Mouse (Mus musculus) skeletal muscle tissue, postnatal 0 days (tissue): Measurements from ENCODE around the gene Pnpla7. TPM values are rescaled to one million over a fixed set of nuclear protein-coding genes. Genes with fewer than 3 reads are reported as not detected.

ENCODE experiments used
- microRNA-seq, 2 experiments: library from miRNA; unstranded; fragments of <30 nt; microRNA quantifications; one replicate each; pipeline ENCODE4; 2016
- polyA plus RNA-seq: library from polyadenylated mRNA; unstranded; fragments of >200 nt; fragmentation: Nextera tagmentation; extraction: Ambion mirVana; gene quantifications from 2 replicates; pipeline ENCODE4 v1.2.1, GENCODE M21; 2015

Gene Pnpla7
- polyA plus RNA-seq: 8.0 and 9.6 TPM in 2 replicates

DNA sequence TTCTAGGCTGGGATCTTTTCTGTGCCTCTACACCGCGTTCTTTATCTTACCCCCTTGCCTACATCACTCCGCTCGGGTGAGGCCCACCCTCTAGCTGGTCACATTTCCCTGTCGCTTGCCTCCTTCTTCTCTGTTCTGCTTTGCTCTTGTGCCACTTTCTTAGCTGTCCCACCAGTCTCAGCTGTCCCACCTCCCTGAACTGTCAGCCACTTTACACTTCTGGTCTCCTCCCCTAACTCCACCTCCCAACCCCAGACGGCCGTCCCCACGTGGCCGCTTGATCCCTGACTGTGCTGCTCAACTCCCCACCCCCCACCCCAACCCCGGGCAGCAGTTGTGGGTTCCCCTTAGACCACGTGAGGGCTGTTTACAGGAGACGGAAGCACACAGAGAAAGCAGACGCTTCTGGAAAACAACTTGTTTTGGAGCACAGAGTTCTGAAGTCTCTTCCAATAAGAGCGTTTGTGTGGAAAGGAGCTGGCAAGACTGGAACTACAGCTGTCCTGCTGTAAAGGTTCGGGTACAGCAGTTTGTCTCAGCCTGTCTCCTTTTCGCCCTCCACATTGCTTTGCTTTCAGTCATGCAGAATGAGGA lies at the start of gene Pnpla7:
Gene Pnpla7 (plus strand): TSS at position 330 of the 594 bp plus-strand sequence.

GRCm38 (mm10) chr2:24935057-24935796 lies 40.6 kb upstream of the Pnpla7 start, which contains the start of gene Arrdc1:
TSS of gene Arrdc1 (minus strand) at chr2:24935252.

DNA sequence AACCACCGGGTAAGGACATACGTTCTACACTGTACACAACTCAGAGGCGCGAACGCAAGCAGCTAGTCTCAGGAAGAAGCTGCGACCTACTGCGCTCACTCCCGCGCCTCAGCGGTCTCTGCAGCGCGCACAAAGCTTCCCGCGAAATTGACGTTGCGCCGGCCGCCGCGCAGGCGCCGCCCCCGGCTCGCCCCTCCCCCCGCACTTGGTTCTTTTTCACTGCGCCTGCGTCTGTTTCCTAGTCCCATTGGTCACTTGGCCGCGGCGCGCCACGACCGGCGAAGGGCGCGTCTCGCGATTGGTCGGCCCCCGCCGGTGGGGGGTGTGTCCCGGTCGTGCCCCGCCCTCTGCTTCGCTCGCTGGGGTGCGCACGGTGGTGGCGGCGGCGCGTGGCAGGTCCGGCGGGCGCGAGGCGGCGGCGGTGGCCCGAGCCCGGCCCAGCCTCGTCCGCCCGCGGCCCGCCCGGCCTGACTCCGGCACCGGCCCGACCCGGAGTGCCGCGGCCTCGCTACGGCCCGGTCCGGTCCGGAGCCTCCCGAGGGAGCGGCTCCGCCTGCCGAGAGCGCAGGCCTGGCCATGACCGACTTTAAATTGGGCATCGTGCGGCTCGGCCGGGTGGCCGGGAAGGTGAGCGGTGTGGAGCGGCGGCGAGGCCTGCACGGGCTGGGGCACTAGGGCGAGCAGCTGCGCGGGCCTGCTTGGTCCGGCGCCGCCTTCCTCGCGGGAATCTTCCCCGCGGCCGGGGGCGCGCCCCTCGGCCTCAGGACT lies 26.2 kb upstream of the Pnpla7 start, which contains the start of gene Zmynd19:
Gene Zmynd19 (plus strand): TSS at position 372 of the 768 bp plus-strand sequence.

GRCm38 (mm10) chr2:24962304-24963000 lies 13.4 kb upstream of the Pnpla7 start, which contains the start of gene Dph7:
TSS of gene Dph7 (plus strand) at chr2:24962400.

GRCm38 (mm10) chr2:24974906-24975703 lies 728 bp upstream of the Pnpla7 start, which contains the start of gene Mrpl41:
TSS of gene Mrpl41 (minus strand) at chr2:24975098.

DNA sequence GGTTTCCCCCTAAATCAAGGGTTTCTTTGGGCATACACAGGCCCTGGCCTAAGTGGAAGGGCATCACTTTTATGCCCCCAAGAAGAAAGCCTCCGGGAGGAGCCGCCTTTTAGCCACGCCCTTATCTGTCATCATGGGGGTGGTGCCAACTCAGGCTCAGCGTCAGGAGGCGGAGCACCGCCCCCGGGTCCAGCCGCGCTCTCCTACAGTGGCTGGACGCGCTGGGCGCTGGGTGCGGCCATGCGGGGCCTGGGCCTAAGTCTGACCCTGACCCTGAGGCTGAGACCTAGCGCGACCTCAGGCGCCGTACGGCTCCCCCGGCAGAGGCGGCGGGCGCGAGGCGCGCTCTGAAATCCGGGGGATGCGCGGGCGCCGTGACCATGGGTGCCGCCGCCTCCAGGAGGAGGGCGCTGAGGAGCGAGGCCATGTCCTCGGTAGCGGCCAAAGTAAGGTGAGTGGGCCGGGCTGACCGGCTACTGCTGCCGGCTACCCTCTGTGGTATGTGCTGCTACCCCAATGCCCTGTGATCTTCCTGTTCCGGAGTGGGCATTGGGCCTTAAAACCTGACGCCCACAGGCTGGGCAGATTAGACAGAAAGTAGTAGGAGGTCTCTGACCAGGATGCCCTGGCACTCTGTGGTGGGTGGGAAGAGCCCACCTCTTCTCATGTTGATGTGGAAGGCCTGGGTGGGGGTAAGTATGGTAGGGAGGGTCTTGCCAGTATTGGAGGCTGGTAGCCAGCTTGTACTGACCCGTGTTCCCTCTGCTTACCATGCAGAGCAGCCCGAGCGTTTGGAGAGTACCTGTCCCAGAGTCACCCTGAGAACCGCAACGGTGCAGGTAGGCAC lies 78.6 kb downstream of the Pnpla7 start, which contains the start of gene Nsmf:
Gene Nsmf (plus strand): TSS at position 135 of the 847 bp plus-strand sequence.

DNA sequence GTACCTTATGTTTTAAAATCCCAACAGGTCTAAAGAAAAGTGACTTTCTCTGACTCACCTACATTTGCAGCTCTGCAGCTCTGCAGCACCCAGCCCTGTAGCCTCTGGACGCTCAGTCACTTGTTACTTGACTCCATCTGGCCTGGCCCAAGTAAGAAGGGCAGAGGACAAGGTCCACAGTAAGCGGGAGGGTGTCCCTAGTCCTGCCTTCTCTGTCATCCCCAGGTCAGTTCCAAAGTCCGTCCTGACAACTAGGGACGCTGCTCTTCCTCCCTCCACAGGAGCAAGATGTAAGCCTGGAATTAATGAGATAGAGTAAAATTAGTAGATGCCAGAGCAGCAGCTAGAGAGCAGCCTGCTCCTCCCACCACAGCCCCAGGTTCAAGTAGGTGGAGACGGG lies 104.2 kb downstream of the Pnpla7 start, which contains the start of gene Entpd8:
Gene Entpd8 (plus strand): TSS at position 229 of the 400 bp plus-strand sequence.

GRCm38 (mm10) chr2:25095109-25095850 lies 119.4 kb downstream of the Pnpla7 start, which contains the start of gene Noxa1:
TSS of gene Noxa1 (minus strand) at chr2:25095149.

Small RNA genes lying within 50 kb of the gene (microRNA-seq; reads per million reads assigned to microRNA genes)
- gene Gm22875 (0 reads per million in 2 experiments), gene Gm24328 (0 reads per million in 2 experiments), gene Mir7664 (0 reads per million in 2 experiments)

Other genes with a start within 250 kb of the Pnpla7 start
- 0.18 TPM in 1 of 2 replicates, not detected in the other for gene Cacna1b, start 212.9 kb upstream of the Pnpla7 start, polyA plus RNA-seq
- gene Ehmt1, start 56.4 kb upstream of the Pnpla7 start, polyA plus RNA-seq: 27.2 and 28.5 TPM in 2 replicates
- gene Arrdc1, start 40.8 kb upstream of the Pnpla7 start, polyA plus RNA-seq: 16.4 and 17.6 TPM in 2 replicates
- 6.0 and 7.3 TPM in 2 replicates for gene Zmynd19, start 26.2 kb upstream of the Pnpla7 start, polyA plus RNA-seq
- 10.7 and 11.1 TPM in 2 replicates for gene Dph7, start 13.6 kb upstream of the Pnpla7 start, polyA plus RNA-seq
- gene Mrpl41, start 935 bp upstream of the Pnpla7 start, polyA plus RNA-seq: 125 and 128 TPM in 2 replicates
- 33.9 and 34.8 TPM in 2 replicates for gene Nsmf, start 78.3 kb downstream of the Pnpla7 start, polyA plus RNA-seq
- gene Entpd8, start 104.3 kb downstream of the Pnpla7 start, polyA plus RNA-seq: not detected in 2 replicates
- gene Noxa1, start 119.1 kb downstream of the Pnpla7 start, polyA plus RNA-seq: 0.17 TPM in 1 of 2 replicates, not detected in the other
- gene Nrarp, start 204.7 kb downstream of the Pnpla7 start, polyA plus RNA-seq: 9.5 and 13.8 TPM in 2 replicates
- gene Tor4a, start 220.9 kb downstream of the Pnpla7 start, polyA plus RNA-seq: 2.5 and 3.6 TPM in 2 replicates
- 42.2 and 43.2 TPM in 2 replicates for gene Nelfb, start 235.5 kb downstream of the Pnpla7 start, polyA plus RNA-seq
- gene Stpg3, start 238.6 kb downstream of the Pnpla7 start, polyA plus RNA-seq: not detected in 2 replicates
- gene Fam166a, start 242.7 kb downstream of the Pnpla7 start, polyA plus RNA-seq: 0.19 TPM in 1 of 2 replicates, not detected in the other
- 141 and 191 TPM in 2 replicates for gene Tubb4b, start 248.7 kb downstream of the Pnpla7 start, polyA plus RNA-seq